Mouse (Mus musculus) right cerebral cortex, postnatal 36 days (tissue): ENCODE measurements around the gene Sema7a.

Source experiments
- DNase-seq, 2 experiments: peaks; one replicate each; pipeline ENCODE4 v3.0.0; 2022; ENCODE audit warnings: low spot score in 2 of 2, mixed read lengths in 1 of 2

Sema7a gene

GRCm38 (mm10) chr9:57975200-57975821, 35.4 kb downstream of the Sema7a start:
- no peak for DNase-seq

- no peak for DNase-seq
Observed at GRCm38 (mm10) chr9:57978025-57978424, 38.1 kb downstream of the Sema7a start.

- no peak for DNase-seq
Observed at GRCm38 (mm10) chr9:57978858-57979257, 38.9 kb downstream of the Sema7a start.

GRCm38 (mm10) chr9:57980570-57980969, 40.7 kb downstream of the Sema7a start:
- DNase-seq = no peak

GRCm38 (mm10) chr9:57985304-57985703, 45.4 kb downstream of the Sema7a start:
- DNase-seq = peak; percentile 65 to 88

GRCm38 (mm10) chr9:57986293-57986692, 46.4 kb downstream of the Sema7a start:
- DNase-seq = no peak

- DNase-seq = no peak
Observed at GRCm38 (mm10) chr9:57988098-57988497, 48.2 kb downstream of the Sema7a start.

GRCm38 (mm10) chr9:57989309-57989708, 49.4 kb downstream of the Sema7a start:
- no peak for DNase-seq

- no peak for DNase-seq
Observed at GRCm38 (mm10) chr9:57990438-57991110, 50.7 kb downstream of the Sema7a start.

GRCm38 (mm10) chr9:57992060-57992459, 52.1 kb downstream of the Sema7a start:
- no peak for DNase-seq

GRCm38 (mm10) chr9:57992781-57993591, 53.1 kb downstream of the Sema7a start:
- no peak for DNase-seq

GRCm38 (mm10) chr9:57995282-57995681, 55.4 kb downstream of the Sema7a start:
- DNase-seq = no peak

- no peak for DNase-seq
Observed at GRCm38 (mm10) chr9:57997511-57998031, 57.7 kb downstream of the Sema7a start.

GRCm38 (mm10) chr9:57998032-57998659, 58.2 kb downstream of the Sema7a start:
- DNase-seq = peak in 1 of 2 experiments; percentile 41

- DNase-seq = no peak
Observed at GRCm38 (mm10) chr9:57998685-57999084, 58.8 kb downstream of the Sema7a start.

GRCm38 (mm10) chr9:57999676-58000075, 59.8 kb downstream of the Sema7a start:
- no peak for DNase-seq

- DNase-seq = no peak
Observed at GRCm38 (mm10) chr9:58003272-58003671, 63.4 kb downstream of the Sema7a start.

- DNase-seq = no peak
Observed at GRCm38 (mm10) chr9:58005753-58006461, 66.0 kb downstream of the Sema7a start, which contains the start of gene Cyp11a1. Cyp11a1 (plus strand) TSS chr9:58006411.

- no peak for DNase-seq
Observed at GRCm38 (mm10) chr9:58008336-58009014, 68.6 kb downstream of the Sema7a start.

- DNase-seq = no peak
Observed at GRCm38 (mm10) chr9:58009015-58009362, 69.1 kb downstream of the Sema7a start.

GRCm38 (mm10) chr9:58009588-58009987, 69.7 kb downstream of the Sema7a start:
- no peak for DNase-seq
